Mouse (Mus musculus) CH12.LX (cell line): ENCODE data around the gene Ap1s2.

ENCODE experiments used
- MYC ChIP-seq: IDR thresholded peaks from 2 replicates; pipeline ENCODE4 v1.6.1; 2011; ENCODE audit warnings: low read depth, mild to moderate bottlenecking, improper control_type of control experiment, low read length
- PAX5 ChIP-seq: IDR thresholded peaks from 2 replicates; pipeline ENCODE4 v1.6.1; 2012; ENCODE audit warnings: low read length, inconsistent platforms, mixed read lengths

- TF ChIP-seq PAX5 (no peak), MYC (no peak)
Measured at GRCm38 (mm10) chrX:163875932-163876331, 32.9 kb upstream of the Ap1s2 start.
